ENCODE assay signal across 23 mouse cellular contexts in genomic region chr3:27663221-27663620, GRCm38 (mm10). TPM values are rescaled to one million over a fixed set of nuclear protein-coding genes. Genes with fewer than 3 reads are reported as not detected.
DNase-seq lines count a peak whose midpoint lies in the region; ATAC-seq and TF ChIP-seq lines count a peak whose summit lies in the region.
"Had no signal": no experiment of that assay in that cellular context is flagged by ENCODE, and none has a peak within 500 bp of the region (broad histone marks: within the 10 kb centered on the region; RNA-seq: fewer than 3 reads in every experiment).

No protein-coding gene starts in this region.

- intact Hi-C loops in gastrocnemius, adult 2 months (cut with DNase I) = no loop called here
- intact Hi-C loops in gastrocnemius, postnatal 36 days (cut with DNase I) = no loop called here

- no peaks in the 10 kb centered on the region for H3K9me3 ChIP-seq in heart, embryonic 15.5 days (replicated peaks)
- H3K9me3 ChIP-seq in liver, embryonic 16.5 days (replicated peaks; ENCODE audit: control insufficient read depth, low read length) = no peaks in the 10 kb centered on the region
- H3K9me3 ChIP-seq: hindbrain, embryonic 10.5 days; megakaryocyte, embryonic 14.5 days; midbrain, embryonic 15.5 days had no signal

- H3K4me3 ChIP-seq in gastrocnemius, adult 2 months = no peak overlapping the region
- no peak overlapping the region for H3K4me3 ChIP-seq in heart, embryonic 15.5 days
- no peak overlapping the region for H3K4me3 ChIP-seq in liver, adult 2 months (ENCODE audit: insufficient read depth, low read depth, low read length)
- no peak overlapping the region for H3K4me3 ChIP-seq in liver, embryonic 16.5 days (ENCODE audit: low read depth, low read length)
- H3K4me3 ChIP-seq: hindbrain, embryonic 10.5 days; megakaryocyte, embryonic 14.5 days; midbrain, embryonic 15.5 days; myocyte had no signal

- ATAC-seq in heart, embryonic 15.5 days (replicated peaks; ENCODE audit: insufficient number of reproducible peaks, insufficient read depth, low FRiP score, low read depth) = no peak
- peak; percentile 64 for ATAC-seq in liver, embryonic 16.5 days (ENCODE audit: low read depth)
- ATAC-seq: CD4-positive, CD25-positive, alpha-beta regulatory T cell, adult 4 months; hindbrain, postnatal 0 days; midbrain, embryonic 15.5 days had no signal

- peaks cover 49% of the 10 kb centered on the region for H3K79me2 ChIP-seq in liver, adult 2 months (ENCODE audit: control insufficient read depth, insufficient read depth, low read length)

- H3K4me1 ChIP-seq in heart, embryonic 15.5 days (replicated peaks) = peaks cover 62% of the 10 kb centered on the region
- H3K4me1 ChIP-seq in liver, adult 2 months (ENCODE audit: control insufficient read depth, insufficient read depth, low read length) = peaks cover 6% of the 10 kb centered on the region
- peaks cover 8% of the 10 kb centered on the region for H3K4me1 ChIP-seq in liver, embryonic 16.5 days (ENCODE audit: control insufficient read depth, low read depth, low read length)
- H3K4me1 ChIP-seq: megakaryocyte, embryonic 14.5 days had no signal

- peak overlapping the region; percentile 35 for H3K27ac ChIP-seq in gastrocnemius, adult 2 months
- peak overlapping the region; percentile 57 for H3K27ac ChIP-seq in heart, embryonic 15.5 days
- H3K27ac ChIP-seq in liver, adult 2 months (replicated peaks; ENCODE audit: insufficient read depth, low read depth, low read length) = no peak overlapping the region
- peak overlapping the region; percentile 37; the same call in 1 of the 2 replicates for H3K27ac ChIP-seq in liver, embryonic 16.5 days (ENCODE audit: low read length)
- H3K27ac ChIP-seq: hindbrain, embryonic 10.5 days; hindbrain, postnatal 0 days; midbrain, embryonic 15.5 days had no signal

- H3K4me2 ChIP-seq in heart, embryonic 15.5 days = no peak overlapping the region
- no peak overlapping the region for H3K4me2 ChIP-seq in liver, embryonic 16.5 days (ENCODE audit: low read depth, low read length)
- H3K4me2 ChIP-seq: midbrain, embryonic 15.5 days had no signal

- TF ChIP-seq POLR2A in liver, adult 2 months (IDR thresholded peaks at IDR 0.05; ENCODE audit: extremely low read depth, insufficient read depth, low read length) = no peak

- no peak overlapping the region for H3K9ac ChIP-seq in heart, embryonic 15.5 days
- H3K9ac ChIP-seq in liver, adult 2 months (ENCODE audit: low read depth, low read length) = no peak overlapping the region
- no peak overlapping the region for H3K9ac ChIP-seq in liver, embryonic 16.5 days (ENCODE audit: low read depth, low read length)
- H3K9ac ChIP-seq: midbrain, embryonic 15.5 days had no signal

- DNase-seq in gastrocnemius, adult 2 months = peak; percentile 12
- no peak for DNase-seq in gastrocnemius, postnatal 36 days
- no peak for DNase-seq in heart, adult 11 months
- DNase-seq in liver, adult 2 months (ENCODE audit: extremely low read depth, low read depth, low spot score) = peak; percentile 81
- no peak for DNase-seq in liver
- no peak for DNase-seq in urinary bladder, postnatal 25 days (ENCODE audit: low spot score)
- DNase-seq: cerebellum, adult 2 months; cerebellum, postnatal 36 days; gastrocnemius, postnatal 10 days; kidney, adult 18-20 months; lung, adult 2 months; right cerebral cortex, postnatal 14 days; spleen, adult 18-20 months; thymus, postnatal 25 days had no signal

- no peak for TF ChIP-seq CTCF in gastrocnemius, adult 2 months (IDR thresholded peaks at IDR 0.05)
- TF ChIP-seq CTCF in liver, adult 2 months (IDR thresholded peaks at IDR 0.05; ENCODE audit: low read depth, low read length) = no peak

- 38% methylated on average over 5 of the region's 5 CpGs for WGBS in heart, embryonic 15.5 days
- WGBS in liver, adult 2 months = 8% methylated on average over 5 of the region's 5 CpGs
- 49% methylated on average over 5 of the region's 5 CpGs for WGBS in liver, embryonic 16.5 days (ENCODE audit: insufficient replicate concordance)

- H3K36me3 ChIP-seq in heart, embryonic 15.5 days = no peaks in the 10 kb centered on the region
- H3K36me3 ChIP-seq in liver, adult 2 months (ENCODE audit: control insufficient read depth, insufficient read depth, low read length) = no peaks in the 10 kb centered on the region
- no peaks in the 10 kb centered on the region for H3K36me3 ChIP-seq in liver, embryonic 16.5 days (ENCODE audit: control insufficient read depth, insufficient read depth)
- H3K36me3 ChIP-seq: hindbrain, embryonic 10.5 days; midbrain, embryonic 15.5 days had no signal

- no peaks in the 10 kb centered on the region for H3K27me3 ChIP-seq in heart, embryonic 15.5 days
- no peaks in the 10 kb centered on the region for H3K27me3 ChIP-seq in liver, adult 2 months (ENCODE audit: control insufficient read depth, insufficient read depth, low read length)
- H3K27me3 ChIP-seq in liver, embryonic 16.5 days (ENCODE audit: control insufficient read depth, insufficient read depth, low read depth, low read length) = no peaks in the 10 kb centered on the region
- H3K27me3 ChIP-seq: megakaryocyte, embryonic 14.5 days; midbrain, embryonic 15.5 days had no signal

RNA-seq across cellular contexts. Expression of gene Fndc3b, which starts 47.9 kb away (rescaled TPM):
- 10 to 100 TPM; 13.8 to 24.9 TPM for total RNA-seq in gastrocnemius, adult 2 months (2021)
- total RNA-seq in gastrocnemius, postnatal 36 days (2021) = 10 to 100 TPM; 17.1 to 22.2 TPM
- 24.0 and 27.8 TPM in 2 replicates for polyA plus RNA-seq in heart, embryonic 15.5 days (2015; fragmentation: Nextera tagmentation; extraction: Ambion mirVana)
- 9.4 and 9.9 TPM in 2 replicates for total RNA-seq in liver, adult 2 months (2014; rRNA removed)
- 3.3 and 3.9 TPM in 2 replicates for polyA plus RNA-seq in liver, adult 2 months (2012; rRNA removed)
- polyA plus RNA-seq in liver, embryonic 16.5 days (2015; fragmentation: Nextera tagmentation; extraction: Ambion mirVana) = 10.5 and 13.2 TPM in 2 replicates
- total RNA-seq: MEL had no signal

Comparison
In these comparisons a context has a peak if more than half of its experiments do, and no peak if none do; other contexts are left out.
1. DNase-seq: peak in gastrocnemius, adult 2 months (single experiment) and liver, adult 2 months (single experiment); none in gastrocnemius, postnatal 36 days (0 of 2), heart, adult 11 months (single experiment), liver (single experiment) and urinary bladder, postnatal 25 days (single experiment).